Mouse (Mus musculus): ENCODE data around the gene Slc35f6. TPM values are rescaled to one million over a fixed set of nuclear protein-coding genes. Genes with fewer than 3 reads are reported as not detected.
"Not testable (repeated sequence)": the region's sequence is repeated elsewhere in the genome, so short reads cannot be mapped to it uniquely, and the experiment has no call there.

Gene Slc35f6
- polyA plus RNA-seq, 1 experiment = 51.2 TPM

DNA sequence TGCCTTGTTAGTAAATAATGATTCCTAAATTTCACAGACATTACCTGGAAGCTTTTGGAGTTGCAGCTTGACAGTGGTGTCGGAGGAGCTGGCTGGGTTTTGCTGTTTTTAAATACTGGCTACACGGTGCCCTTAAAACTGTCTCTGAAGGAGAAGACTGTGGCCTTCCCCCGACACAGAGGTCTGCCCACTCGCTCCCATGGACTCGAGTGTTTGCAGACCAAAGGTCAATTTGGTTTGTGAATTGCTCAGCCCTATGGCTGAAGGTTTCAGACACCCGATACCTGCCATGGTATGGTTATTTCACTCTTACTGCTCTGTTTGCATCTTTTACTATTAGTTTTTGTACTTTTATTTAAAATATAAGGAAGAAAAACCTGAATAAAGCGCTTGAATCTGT, 26.3 kb downstream of the Slc35f6 start:
- Histone ChIP-seq H3K4me3 (ENCODE audit: insufficient read depth, low read depth, low read length) (no peak overlapping the region), H3K36me3 (ENCODE audit: control insufficient read depth, insufficient read depth, low read length) (no peaks in the 10 kb centered on the region), H3K27me3 (replicated peaks; ENCODE audit: control insufficient read depth, insufficient read depth, low read length) (no peaks in the 10 kb centered on the region), H3K27ac (ENCODE audit: insufficient read depth, low read depth, low read length) (no peak overlapping the region), H3K4me1 (ENCODE audit: control insufficient read depth, insufficient read depth, low read length) (no peaks in the 10 kb centered on the region)
- TF ChIP-seq CTCF (conservative IDR thresholded peaks at IDR 0.05; ENCODE audit: insufficient read depth, insufficient read length, low read depth, low read length) (no peak), POLR2A (IDR thresholded peaks at IDR 0.05; ENCODE audit: low read depth, low read length) (no peak)
- DNase-seq = no peak
- WGBS = 67% methylated on average over 7 of the region's 7 CpGs

GRCm38 (mm10) chr5:30676800-30677199, 29.1 kb downstream of the Slc35f6 start:
- no peak for DNase-seq
- Histone ChIP-seq H3K4me1 (ENCODE audit: control insufficient read depth, insufficient read depth, low read length) (no peaks in the 10 kb centered on the region), H3K27ac (ENCODE audit: insufficient read depth, low read depth, low read length) (no peak overlapping the region), H3K36me3 (ENCODE audit: control insufficient read depth, insufficient read depth, low read length) (no peaks in the 10 kb centered on the region), H3K4me3 (ENCODE audit: insufficient read depth, low read depth, low read length) (no peak overlapping the region), H3K27me3 (replicated peaks; ENCODE audit: control insufficient read depth, insufficient read depth, low read length) (no peaks in the 10 kb centered on the region)
- TF ChIP-seq CTCF (conservative IDR thresholded peaks at IDR 0.05; ENCODE audit: insufficient read depth, insufficient read length, low read depth, low read length) = no peak
- TF ChIP-seq POLR2A (IDR thresholded peaks at IDR 0.05; ENCODE audit: low read depth, low read length) = no peak
- WGBS = 94% methylated on average over 7 of the region's 7 CpGs

DNA sequence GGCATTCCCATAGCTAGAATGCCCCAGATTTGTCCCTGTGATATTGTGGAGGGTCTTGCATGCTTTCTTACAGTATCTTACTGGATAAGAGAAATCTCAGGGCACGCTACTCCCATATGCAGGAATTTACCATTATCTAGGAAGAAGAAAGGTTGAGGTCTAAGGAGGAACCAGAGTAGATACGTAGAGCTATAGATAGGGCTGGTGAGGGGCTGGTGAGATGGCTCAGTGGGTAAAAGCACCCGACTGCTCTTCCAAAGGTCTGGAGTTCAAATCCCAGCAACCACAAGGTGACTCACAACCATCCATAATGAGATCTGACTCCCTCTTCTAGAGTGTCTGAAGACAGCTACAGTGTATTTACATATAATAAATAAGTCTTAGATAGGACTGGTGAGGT, 30.3 kb downstream of the Slc35f6 start:
- H3K4me3 ChIP-seq (ENCODE audit: insufficient read depth, low read depth, low read length); H3K27ac ChIP-seq (ENCODE audit: insufficient read depth, low read depth, low read length); H3K27me3 ChIP-seq (replicated peaks; ENCODE audit: control insufficient read depth, insufficient read depth, low read length); DNase-seq; H3K4me1 ChIP-seq (ENCODE audit: control insufficient read depth, insufficient read depth, low read length); H3K36me3 ChIP-seq (ENCODE audit: control insufficient read depth, insufficient read depth, low read length): not testable (repeated sequence)
- WGBS = 94% methylated on average over 3 of the region's 3 CpGs

- Histone ChIP-seq H3K4me1 (ENCODE audit: control insufficient read depth, insufficient read depth, low read length) (no peaks in the 10 kb centered on the region), H3K27ac (ENCODE audit: insufficient read depth, low read depth, low read length) (no peak overlapping the region), H3K4me3 (ENCODE audit: insufficient read depth, low read depth, low read length) (no peak overlapping the region), H3K27me3 (replicated peaks; ENCODE audit: control insufficient read depth, insufficient read depth, low read length) (no peaks in the 10 kb centered on the region), H3K36me3 (ENCODE audit: control insufficient read depth, insufficient read depth, low read length) (no peaks in the 10 kb centered on the region)
- TF ChIP-seq POLR2A (IDR thresholded peaks at IDR 0.05; ENCODE audit: low read depth, low read length) (no peak), CTCF (conservative IDR thresholded peaks at IDR 0.05; ENCODE audit: insufficient read depth, insufficient read length, low read depth, low read length) (no peak)
- no peak for DNase-seq
- WGBS = 98% methylated on average over 4 of the region's 4 CpGs
These were observed 31.1 kb downstream of the Slc35f6 start for GRCm38 (mm10) chr5:30678722-30679296.

DNA sequence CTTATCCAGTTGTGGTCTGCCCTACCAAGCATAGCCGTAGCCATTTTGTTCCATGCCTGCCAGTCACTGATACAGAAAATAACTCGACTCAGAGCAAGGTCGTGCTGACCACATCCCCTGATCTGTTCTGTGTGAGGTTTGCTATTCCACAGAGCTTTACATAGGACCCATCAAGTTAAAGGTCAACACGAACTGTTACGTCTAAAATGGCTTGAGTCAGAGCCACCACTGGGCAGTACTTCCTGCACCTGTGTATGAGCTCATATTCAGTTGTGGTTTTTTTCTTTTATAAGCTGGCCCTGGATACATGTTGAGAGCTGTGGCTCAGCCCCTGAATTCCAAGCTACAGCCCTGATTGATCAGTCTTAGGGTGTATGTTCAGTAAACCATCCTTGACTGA, 31.9 kb downstream of the Slc35f6 start:
- 83% methylated on average over 5 of the region's 5 CpGs for WGBS
- H3K36me3 ChIP-seq (ENCODE audit: control insufficient read depth, insufficient read depth, low read length) = no peaks in the 10 kb centered on the region
- no peaks in the 10 kb centered on the region for H3K27me3 ChIP-seq (replicated peaks; ENCODE audit: control insufficient read depth, insufficient read depth, low read length)
- H3K4me3 ChIP-seq (ENCODE audit: insufficient read depth, low read depth, low read length) = no peak overlapping the region
- H3K27ac ChIP-seq (ENCODE audit: insufficient read depth, low read depth, low read length) = no peak overlapping the region
- TF ChIP-seq CTCF (conservative IDR thresholded peaks at IDR 0.05; ENCODE audit: insufficient read depth, insufficient read length, low read depth, low read length) (no peak), POLR2A (IDR thresholded peaks at IDR 0.05; ENCODE audit: low read depth, low read length) (no peak)
- no peak for DNase-seq
- no peaks in the 10 kb centered on the region for H3K4me1 ChIP-seq (ENCODE audit: control insufficient read depth, insufficient read depth, low read length)

DNA sequence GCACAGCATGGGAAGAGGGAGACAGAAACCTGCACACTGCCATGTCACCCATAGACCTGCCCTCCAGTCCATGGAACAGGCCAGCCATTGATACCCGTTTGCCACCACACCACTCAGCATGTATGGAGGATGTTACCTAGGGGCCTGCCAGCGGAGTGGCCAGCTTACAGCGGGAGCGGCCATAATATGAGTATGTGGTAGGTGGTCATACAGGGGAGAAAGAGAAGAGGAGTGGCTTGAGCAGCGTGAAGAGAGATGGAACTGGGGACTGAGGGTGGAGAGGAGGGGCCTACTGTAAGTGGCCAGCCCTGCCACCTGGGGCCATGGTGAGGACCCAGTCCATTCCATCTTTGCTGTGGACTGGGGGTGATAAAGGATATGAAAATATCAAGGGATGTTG, 34.2 kb downstream of the Slc35f6 start:
- TF ChIP-seq CTCF (conservative IDR thresholded peaks at IDR 0.05; ENCODE audit: insufficient read depth, insufficient read length, low read depth, low read length) (no peak), POLR2A (IDR thresholded peaks at IDR 0.05; ENCODE audit: low read depth, low read length) (no peak)
- H3K4me3 ChIP-seq (ENCODE audit: insufficient read depth, low read depth, low read length) = no peak overlapping the region

GRCm38 (mm10) chr5:30682967-30683600, 35.4 kb downstream of the Slc35f6 start:
- no peak overlapping the region for H3K27ac ChIP-seq (ENCODE audit: insufficient read depth, low read depth, low read length)
- no peaks in the 10 kb centered on the region for H3K4me1 ChIP-seq (ENCODE audit: control insufficient read depth, insufficient read depth, low read length)
- no peak overlapping the region for H3K4me3 ChIP-seq (ENCODE audit: insufficient read depth, low read depth, low read length)
- DNase-seq = no peak
- no peaks in the 10 kb centered on the region for H3K27me3 ChIP-seq (replicated peaks; ENCODE audit: control insufficient read depth, insufficient read depth, low read length)
- TF ChIP-seq POLR2A (IDR thresholded peaks at IDR 0.05; ENCODE audit: low read depth, low read length) (no peak), CTCF (conservative IDR thresholded peaks at IDR 0.05; ENCODE audit: insufficient read depth, insufficient read length, low read depth, low read length) (peak; percentile 57)
- H3K36me3 ChIP-seq (ENCODE audit: control insufficient read depth, insufficient read depth, low read length) = no peaks in the 10 kb centered on the region

More for the DNA sequence above, 34.2 kb downstream of the Slc35f6 start:
- WGBS = 92% methylated on average over 5 of the region's 5 CpGs
- no peak for DNase-seq
- Histone ChIP-seq H3K36me3 (ENCODE audit: control insufficient read depth, insufficient read depth, low read length) (no peaks in the 10 kb centered on the region), H3K27ac (ENCODE audit: insufficient read depth, low read depth, low read length) (no peak overlapping the region), H3K27me3 (replicated peaks; ENCODE audit: control insufficient read depth, insufficient read depth, low read length) (no peaks in the 10 kb centered on the region), H3K4me1 (ENCODE audit: control insufficient read depth, insufficient read depth, low read length) (no peaks in the 10 kb centered on the region)

Data from kidney, adult 2 months (tissue).